Mouse (Mus musculus) forebrain, postnatal 0 days (tissue): ENCODE measurements around the gene A730061H03Rik. TPM values are rescaled to one million over a fixed set of nuclear protein-coding genes. Genes with fewer than 3 reads are reported as not detected.
A peak's percentile ranks its signal among the peaks of the same experiment; 100 is the strongest.

Source experiments
- ATAC-seq: fragments of 200-750 bp; cut with Nextera tagmentation; 2 replicates; pipeline ENCODE4 v1.8.0; 2017; ENCODE audit warnings: mild to moderate bottlenecking, moderate library complexity
- DNase-seq: peaks from one replicate; pipeline ENCODE4 v3.0.0-alpha.2; 2015
- H3K27ac ChIP-seq: fragments of 300-500 bp; sonication (generic); 2 replicates; pipeline ENCODE4 v1.5.1; 2014; ENCODE audit warnings: low read depth, mild to moderate bottlenecking, antibody characterized with exemption, low read length, moderate library complexity, mixed read lengths
- H3K27me3 ChIP-seq: fragments of 300-500 bp; sonication (generic); 2 replicates; pipeline ENCODE4 v1.6.1; 2014; ENCODE audit warnings: mild to moderate bottlenecking, low read length, mixed read lengths; ENCODE audit not compliant: insufficient read depth
- H3K36me3 ChIP-seq: fragments of 300-500 bp; sonication (generic); 2 replicates; pipeline ENCODE4 v1.6.1; 2014; ENCODE audit warnings: mild to moderate bottlenecking, moderate library complexity; ENCODE audit not compliant: insufficient read depth
- H3K4me1 ChIP-seq: fragments of 300-500 bp; sonication (generic); 2 replicates; pipeline ENCODE4 v1.6.1; 2014; ENCODE audit warnings: antibody characterized with exemption; ENCODE audit not compliant: insufficient read depth
- H3K4me2 ChIP-seq: fragments of 300-500 bp; sonication (generic); 2 replicates; pipeline ENCODE4 v1.6.1; 2014; ENCODE audit warnings: low read depth, mild to moderate bottlenecking, moderate library complexity
- H3K4me3 ChIP-seq: fragments of 300-500 bp; sonication (generic); 2 replicates; pipeline ENCODE4 v1.5.1; 2014; ENCODE audit warnings: low read depth, low read length, mixed read lengths
- H3K9ac ChIP-seq: fragments of 300-500 bp; sonication (generic); 2 replicates; pipeline ENCODE4 v1.6.1; 2014; ENCODE audit warnings: mild to moderate bottlenecking
- H3K9me3 ChIP-seq: fragments of 300-500 bp; sonication (generic); 2 replicates; pipeline ENCODE4 v1.6.1; 2016; ENCODE audit warnings: low read length
- CTCF ChIP-seq: sonication (generic); IDR thresholded peaks from 2 replicates; pipeline ENCODE4 v1.5.1; 2016; ENCODE audit warnings: antibody characterized with exemption, control low read depth, low read depth
- WGBS: fragments of 180-500 bp; shearing (Covaris S2); extraction: QIAGEN DNeasy Blood & Tissue Kit; methylation state at CpG from one replicate; pipeline ENCODE4 v1.1.7; 2014; 5-methylcytosine and 5-hydroxymethylcytosine counted together
- polyA plus RNA-seq: library from polyadenylated mRNA; unstranded; fragments of >200 nt; fragmentation: Nextera tagmentation; extraction: Ambion mirVana; gene quantifications from 2 replicates; pipeline ENCODE4 v1.2.1, GENCODE M21; 2015
- total RNA-seq: library from RNA; depleted of rRNA; stranded (reverse); fragments of >200 nt; gene quantifications from 2 replicates; pipeline ENCODE4 v1.2.3, GENCODE M21; 2014; rRNA removed

Gene A730061H03Rik
- total RNA-seq (not detected in 2 replicates), polyA plus RNA-seq (not detected in 2 replicates)

DNA sequence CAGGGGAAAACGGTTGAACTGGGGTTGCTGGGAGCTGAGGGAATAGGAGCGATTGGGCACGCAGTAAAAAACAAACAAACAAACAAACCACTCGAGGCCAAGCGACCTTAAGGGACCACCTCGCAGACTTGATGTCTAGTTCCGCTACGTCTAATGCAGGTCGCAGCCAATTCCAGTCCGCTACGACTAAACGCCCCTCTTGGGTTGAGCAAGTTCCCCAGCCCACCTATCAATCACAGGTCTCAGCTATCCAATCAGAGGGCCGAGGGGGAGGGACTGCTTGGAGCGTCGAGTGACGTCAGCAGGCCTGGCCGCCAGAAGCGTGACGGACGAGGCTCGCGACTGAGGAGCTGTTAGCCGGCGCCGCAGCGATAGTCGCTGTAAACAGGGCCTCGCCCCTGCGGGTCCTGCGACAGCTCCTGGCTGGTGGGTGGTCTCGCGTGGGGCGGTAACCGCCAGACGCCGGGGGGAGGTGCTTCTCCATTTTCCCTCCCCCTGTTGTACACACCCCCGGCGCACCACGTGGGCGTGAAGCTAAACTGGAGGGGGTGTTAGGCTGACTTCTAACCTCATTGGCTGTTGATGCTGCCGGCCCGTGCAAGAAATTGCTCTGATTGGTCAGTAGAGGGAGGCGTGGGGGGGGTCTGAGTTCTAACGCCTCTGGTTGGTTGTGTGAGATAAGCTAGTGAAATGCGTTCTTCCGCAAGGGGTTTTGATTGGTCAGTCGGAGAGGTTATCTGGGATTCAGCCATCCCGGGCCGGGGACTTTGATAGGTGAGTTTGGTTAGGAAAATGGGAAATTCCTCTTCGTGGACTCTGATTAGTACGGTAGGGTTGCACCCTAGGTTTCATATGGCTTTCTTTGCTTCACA is at the start of gene A730061H03Rik:
Gene A730061H03Rik, minus strand, starts transcription at position 205 of the 872 bp plus-strand sequence.
- WGBS: 3% methylated on average over 51 of the region's 51 CpGs
- DNase-seq (peak; percentile 99), ATAC-seq (peak; percentile 95)
- H3K4me3 ChIP-seq: peak within 1 kb of the TSS; percentile 58
- no peaks in the 10 kb centered on the region for H3K27me3 ChIP-seq
- peaks cover 9% of the 10 kb centered on the region for H3K4me1 ChIP-seq
- H3K9ac ChIP-seq: peak within 1 kb of the TSS; percentile 68
- H3K27ac ChIP-seq: peak within 1 kb of the TSS; percentile 95
- H3K9me3 ChIP-seq: no peaks in the 10 kb centered on the region
- TF ChIP-seq CTCF: 0 out of 2 replicates have a peak, but pooled peaks have one; percentile 38
- peaks cover 21% of the 10 kb centered on the region for H3K36me3 ChIP-seq
- peak within 1 kb of the TSS; percentile 74 for H3K4me2 ChIP-seq

DNA sequence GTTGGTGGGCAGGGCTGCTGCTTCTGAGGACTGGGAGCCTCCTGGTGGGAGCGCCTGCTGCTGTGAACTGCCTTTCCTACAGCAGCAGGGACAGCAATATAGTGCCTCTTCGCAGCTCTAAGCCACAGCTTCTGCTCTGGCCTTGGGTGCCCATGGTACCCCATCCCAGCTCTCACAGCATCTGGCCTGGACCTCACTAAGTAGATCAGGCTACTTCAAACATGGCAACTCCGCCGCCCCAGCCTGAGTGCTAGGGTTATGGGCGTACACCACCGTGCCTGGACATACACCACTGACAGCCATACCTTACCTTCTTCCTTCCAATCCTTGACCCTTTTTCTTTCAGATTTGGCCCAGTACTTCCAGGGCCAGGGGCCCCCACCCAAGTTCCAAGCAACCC is 48.1 kb upstream of the A730061H03Rik start:
- no peak overlapping the region for H3K9ac ChIP-seq
- H3K27me3 ChIP-seq: no peaks in the 10 kb centered on the region
- ATAC-seq (no peak), DNase-seq (no peak)
- no peak overlapping the region for H3K4me3 ChIP-seq
- TF ChIP-seq CTCF: no peak
- 98% methylated on average over 6 of the region's 6 CpGs for WGBS
- H3K36me3 ChIP-seq: peaks cover 44% of the 10 kb centered on the region
- no peak overlapping the region for H3K27ac ChIP-seq
- no peak overlapping the region for H3K4me2 ChIP-seq
- no peaks in the 10 kb centered on the region for H3K4me1 ChIP-seq
- no peaks in the 10 kb centered on the region for H3K9me3 ChIP-seq

DNA sequence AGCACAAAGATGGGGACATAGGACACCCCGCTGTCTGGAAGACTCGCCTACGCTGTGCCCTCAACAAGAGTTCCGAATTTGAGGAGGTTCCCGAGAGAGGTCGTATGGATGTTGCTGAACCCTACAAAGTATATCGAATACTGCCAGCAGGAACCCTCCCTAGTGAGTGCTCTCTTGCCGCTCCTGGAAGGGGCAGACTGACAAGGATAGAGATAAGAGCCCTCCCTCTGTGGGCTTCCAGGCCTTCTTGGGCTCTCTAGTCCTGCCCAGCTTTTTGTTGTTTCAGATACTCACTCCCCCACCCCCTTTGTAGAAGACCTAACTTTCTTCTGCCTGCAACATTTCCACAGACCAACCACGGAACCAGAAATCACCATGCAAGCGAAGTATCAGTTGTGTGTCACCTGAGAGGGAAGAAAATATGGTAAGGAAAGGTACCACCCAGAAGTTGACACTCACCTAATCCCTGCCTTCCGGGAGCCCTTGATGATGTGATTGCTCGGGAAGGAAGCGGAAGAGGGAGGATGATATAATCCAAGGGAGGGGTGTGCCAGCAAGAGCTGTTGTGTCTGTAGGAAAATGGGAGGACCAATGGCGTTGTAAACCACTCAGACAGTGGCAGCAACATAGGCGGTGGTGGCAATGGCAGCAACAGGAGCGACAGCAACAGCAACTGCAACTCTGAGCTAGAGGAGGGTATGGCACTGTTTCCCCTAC is 45.7 kb upstream of the A730061H03Rik start:
- Histone ChIP-seq H3K27me3 (no peaks in the 10 kb centered on the region), H3K27ac (no peak overlapping the region), H3K36me3 (peaks cover 69% of the 10 kb centered on the region), H3K9me3 (no peaks in the 10 kb centered on the region), H3K4me3 (no peak overlapping the region), H3K4me2 (no peak overlapping the region), H3K4me1 (no peaks in the 10 kb centered on the region), H3K9ac (no peak overlapping the region)
- TF ChIP-seq CTCF: no peak
- DNase-seq (no peak), ATAC-seq (no peak)
- whole genome bisulfite sequencing: 94% methylated on average over 16 of the region's 16 CpGs

DNA sequence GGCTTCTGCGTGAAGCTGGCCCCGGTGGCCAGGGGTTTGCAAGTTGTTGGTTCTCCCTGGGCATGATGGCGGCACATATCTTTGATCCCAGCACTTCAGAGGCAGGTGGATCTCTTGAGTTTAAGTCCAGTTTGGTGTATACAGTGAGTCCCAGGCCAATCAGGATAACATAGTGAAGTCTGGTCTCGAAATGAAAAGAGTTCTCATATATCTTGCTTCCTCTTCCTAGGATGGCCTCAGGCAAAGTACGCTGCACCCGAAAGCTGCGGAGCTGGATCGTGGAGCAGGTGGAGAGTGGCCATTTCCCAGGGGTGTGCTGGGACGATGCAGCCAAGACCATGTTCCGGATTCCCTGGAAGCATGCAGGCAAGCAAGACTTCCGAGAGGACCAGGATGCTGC is 44.6 kb upstream of the A730061H03Rik start:
- TF ChIP-seq CTCF: no peak
- no peak overlapping the region for H3K9ac ChIP-seq
- no peak for DNase-seq
- no peaks in the 10 kb centered on the region for H3K27me3 ChIP-seq
- ATAC-seq: no peak
- WGBS: 94% methylated on average over 11 of the region's 11 CpGs
- H3K4me2 ChIP-seq: peak overlapping the region; percentile 47
- H3K9me3 ChIP-seq: no peaks in the 10 kb centered on the region
- no peak overlapping the region for H3K4me3 ChIP-seq
- peaks cover 76% of the 10 kb centered on the region for H3K36me3 ChIP-seq
- no peak overlapping the region for H3K27ac ChIP-seq
- H3K4me1 ChIP-seq: no peaks in the 10 kb centered on the region

DNA sequence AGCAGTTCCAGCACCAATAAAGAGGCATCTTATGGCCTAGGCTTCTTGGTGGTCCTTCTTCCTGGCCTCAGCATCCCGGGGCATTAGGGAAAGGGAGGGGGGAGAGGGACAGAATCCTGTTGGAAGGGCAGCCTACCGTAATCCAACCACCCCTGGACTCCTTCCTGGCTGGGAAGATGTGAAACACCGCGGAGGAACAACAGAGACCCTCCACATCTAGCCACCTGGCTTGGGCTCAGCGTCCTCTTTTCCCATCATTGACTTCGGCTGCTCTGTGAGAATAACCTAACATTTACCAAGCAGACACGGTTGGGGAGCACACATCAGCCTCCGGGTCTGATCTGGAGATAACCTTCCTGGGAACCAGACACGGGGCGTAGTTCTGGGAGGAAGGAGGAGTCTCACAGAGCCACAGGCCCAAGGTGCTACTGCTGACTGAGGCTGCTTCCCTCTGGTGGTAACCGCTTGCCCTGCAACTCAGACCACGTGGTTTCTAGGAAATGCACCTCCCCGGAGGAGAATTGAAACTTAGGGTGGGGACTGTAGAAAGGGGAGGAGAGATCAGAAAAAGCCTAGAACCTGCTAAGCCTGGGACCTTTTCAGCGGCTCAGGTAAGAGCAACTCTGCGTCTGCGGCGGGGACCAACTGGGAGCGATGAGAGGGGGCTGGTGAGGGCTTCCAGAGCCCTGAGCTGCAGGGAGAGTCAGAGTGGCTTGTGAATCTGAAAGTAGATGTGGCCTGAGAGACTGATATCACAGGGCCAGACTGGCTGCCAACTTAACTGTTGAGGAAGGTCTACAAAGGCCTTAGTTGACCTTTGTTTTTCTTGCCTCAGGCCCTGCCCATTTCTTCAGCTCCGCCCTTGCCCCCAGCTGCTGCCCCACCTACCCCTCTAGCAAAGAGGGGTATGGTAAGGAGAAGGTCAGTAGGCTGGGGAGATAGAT is 43.7 kb upstream of the A730061H03Rik start:
- WGBS: 17% methylated on average over 19 of the region's 19 CpGs
- Histone ChIP-seq H3K9ac (peak overlapping the region; percentile 55), H3K9me3 (no peaks in the 10 kb centered on the region), H3K36me3 (peaks cover 75% of the 10 kb centered on the region), H3K27me3 (no peaks in the 10 kb centered on the region), H3K4me1 (no peaks in the 10 kb centered on the region), H3K27ac (peak overlapping the region; percentile 62; the same call in 1 of the 2 replicates), H3K4me2 (peak overlapping the region; percentile 47), H3K4me3 (peak overlapping the region; percentile 33)
- ATAC-seq (peak; percentile 98), DNase-seq (peak; percentile 89)
- peak; percentile 92 for TF ChIP-seq CTCF

DNA sequence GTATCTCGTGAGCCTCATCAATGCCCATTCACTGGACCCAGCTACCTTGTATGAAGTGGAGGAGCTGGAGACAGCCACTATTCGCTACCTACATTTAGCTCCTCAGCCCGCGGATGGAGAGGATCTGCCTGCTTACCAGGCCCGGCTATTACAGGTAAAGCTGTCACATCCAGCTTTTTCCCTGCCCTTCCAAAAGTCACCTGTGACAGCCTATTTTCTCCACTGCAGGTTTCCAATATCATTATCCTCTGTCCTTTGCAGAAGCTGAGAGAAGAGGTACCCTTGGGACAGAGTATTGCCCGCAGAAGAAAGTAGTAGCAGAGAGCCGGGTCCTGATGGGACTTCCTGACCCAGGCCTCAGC is 43.0 kb upstream of the A730061H03Rik start, which contains the start of gene Irf9:
Gene Irf9, plus strand, starts transcription at position 301 of the 362 bp plus-strand sequence.
- Histone ChIP-seq H3K27ac (peak within 1 kb of the TSS; percentile 62; the same call in 1 of the 2 replicates), H3K4me2 (peak within 1 kb of the TSS; percentile 47), H3K9me3 (no peaks in the 10 kb centered on the region), H3K4me3 (peak within 1 kb of the TSS; percentile 33), H3K27me3 (no peaks in the 10 kb centered on the region), H3K9ac (peak within 1 kb of the TSS; percentile 55), H3K4me1 (no peaks in the 10 kb centered on the region), H3K36me3 (peaks cover 75% of the 10 kb centered on the region)
- 90% methylated on average over 7 of the region's 7 CpGs for WGBS
- DNase-seq (no peak), ATAC-seq (no peak)
- TF ChIP-seq CTCF: no peak
